Mouse (Mus musculus) subcutaneous adipose tissue, adult 2 months (tissue): ENCODE measurements around the gene Gucy2d. TPM values are rescaled to one million over a fixed set of nuclear protein-coding genes. Genes with fewer than 3 reads are reported as not detected.

ENCODE experiments used
- polyA plus RNA-seq: library from polyadenylated mRNA; depleted of rRNA; stranded (reverse); fragments of >200 nt; gene quantifications from 2 replicates; pipeline ENCODE4 v1.2.3, GENCODE M21; 2012; ENCODE audit warnings: low replicate concordance; rRNA removed

Gene Gucy2d
- polyA plus RNA-seq: 0.07 TPM in 1 of 2 replicates, not detected in the other

DNA sequence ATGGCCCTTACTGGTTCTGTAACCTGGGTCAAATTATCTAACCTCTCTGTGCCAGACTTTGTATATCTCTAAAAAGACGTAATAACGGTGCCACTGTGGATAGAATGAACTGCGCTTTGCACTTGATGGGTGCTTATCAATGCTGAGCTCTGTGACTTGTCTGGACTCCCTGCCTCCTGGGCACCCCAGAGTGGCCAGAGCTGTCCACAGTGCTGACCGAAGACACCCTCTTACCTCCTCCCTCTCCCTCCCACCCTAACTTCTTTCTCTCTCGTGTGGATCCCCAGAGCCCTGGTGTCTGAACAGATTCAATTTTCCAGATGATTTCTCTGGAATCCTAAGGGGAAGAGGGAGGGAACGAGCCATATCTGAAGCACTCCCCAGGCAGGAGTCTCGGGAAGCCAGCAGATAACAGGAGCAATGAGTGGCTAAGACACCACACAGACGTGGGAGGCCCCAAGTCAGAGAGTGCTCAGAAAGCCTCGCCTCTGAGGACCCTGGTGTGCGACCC lies at the start of gene Gucy2d:
TSS of gene Gucy2d (plus strand) at position 461 of the 511 bp plus-strand sequence.

DNA sequence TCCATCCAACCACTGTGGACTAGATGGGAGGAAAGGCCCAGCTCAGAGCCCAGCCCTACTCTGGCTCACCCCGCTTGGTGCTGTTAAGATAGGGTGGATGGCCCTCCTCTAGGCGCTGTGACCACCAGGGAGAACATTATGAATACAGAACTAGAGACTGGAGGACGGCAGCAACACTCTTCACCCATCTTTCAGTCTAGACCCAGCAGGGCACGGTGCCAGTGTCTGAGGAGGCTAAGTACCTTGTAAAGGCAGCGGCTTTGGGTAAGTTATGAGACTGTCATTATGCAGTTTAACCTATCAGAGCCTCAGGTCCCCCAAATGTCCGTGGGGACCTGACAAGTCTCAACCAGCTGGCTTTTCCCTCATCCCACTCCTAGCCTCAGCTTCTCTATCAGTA lies 48.9 kb downstream of the Gucy2d start, which contains the start of gene Lrrc32:
TSS of gene Lrrc32 (plus strand) at position 153 of the 400 bp plus-strand sequence.

Other genes starting within 250 kb of the Gucy2d start
- 0.14 and 0.36 TPM in 2 replicates for gene B3gnt6, start 240.9 kb upstream of the Gucy2d start, polyA plus RNA-seq
- 3.2 and 7.4 TPM in 2 replicates for gene Acer3, start 119.2 kb upstream of the Gucy2d start, polyA plus RNA-seq
- 15.7 and 35.0 TPM in 2 replicates for gene Tsku, start 79.1 kb upstream of the Gucy2d start, polyA plus RNA-seq
- 36.5 and 53.7 TPM in 2 replicates for gene Lrrc32, start 48.9 kb downstream of the Gucy2d start, polyA plus RNA-seq
- gene Emsy, start 216.4 kb downstream of the Gucy2d start, polyA plus RNA-seq: 13.0 and 38.5 TPM in 2 replicates